Mouse (Mus musculus) stomach, embryonic 15.5 days (tissue): Measurements from ENCODE around the gene Smarcd1. TPM values are rescaled to one million over a fixed set of nuclear protein-coding genes. Genes with fewer than 3 reads are reported as not detected.
A peak's percentile ranks its signal among the peaks of the same experiment; 100 is the strongest.

Experiments
- ATAC-seq: fragments of 200-750 bp; cut with Nextera tagmentation; 2 replicates; pipeline ENCODE4 v1.8.0; 2017; ENCODE audit warnings: low read depth, moderate number of reproducible peaks, moderate TSS enrichment; ENCODE audit not compliant: insufficient read depth, low FRiP score
- H3K27ac ChIP-seq: fragments of 300-500 bp; sonication (generic); 2 replicates; pipeline ENCODE4 v1.5.1; 2015; ENCODE audit warnings: mild to moderate bottlenecking, inconsistent platforms
- H3K27me3 ChIP-seq: fragments of 300-500 bp; sonication (generic); replicated peaks from 2 replicates; pipeline ENCODE4 v1.6.1; 2015; ENCODE audit warnings: inconsistent platforms
- H3K36me3 ChIP-seq: fragments of 300-500 bp; sonication (generic); 2 replicates; pipeline ENCODE4 v1.6.1; 2015; ENCODE audit warnings: inconsistent platforms
- H3K4me1 ChIP-seq: fragments of 300-500 bp; sonication (generic); 2 replicates; pipeline ENCODE4 v1.6.1; 2015; ENCODE audit warnings: inconsistent platforms
- H3K4me2 ChIP-seq: fragments of 300-500 bp; sonication (generic); 2 replicates; pipeline ENCODE4 v1.6.1; 2015; ENCODE audit warnings: mild to moderate bottlenecking, inconsistent platforms
- H3K4me3 ChIP-seq: fragments of 300-500 bp; sonication (generic); replicated peaks from 2 replicates; pipeline ENCODE4 v1.5.1; 2015; ENCODE audit warnings: inconsistent platforms
- H3K9ac ChIP-seq: fragments of 300-500 bp; sonication (generic); 2 replicates; pipeline ENCODE4 v1.6.1; 2015; ENCODE audit warnings: inconsistent platforms
- H3K9me3 ChIP-seq: fragments of 300-500 bp; sonication (generic); 2 replicates; pipeline ENCODE4 v1.6.1; 2016; ENCODE audit warnings: inconsistent platforms
- WGBS: fragments of 180-500 bp; shearing (Covaris S2); methylation state at CpG from one replicate; pipeline ENCODE4 v1.1.7; 2015; 5-methylcytosine and 5-hydroxymethylcytosine counted together
- polyA plus RNA-seq: library from polyadenylated mRNA; unstranded; fragments of >200 nt; fragmentation: Nextera tagmentation; extraction: Ambion mirVana; gene quantifications from 2 replicates; pipeline ENCODE4 v1.2.1, GENCODE M21; 2015

The Smarcd1 gene
- polyA plus RNA-seq, 1 experiment from 2014 or later, result 24.1 TPM

DNA sequence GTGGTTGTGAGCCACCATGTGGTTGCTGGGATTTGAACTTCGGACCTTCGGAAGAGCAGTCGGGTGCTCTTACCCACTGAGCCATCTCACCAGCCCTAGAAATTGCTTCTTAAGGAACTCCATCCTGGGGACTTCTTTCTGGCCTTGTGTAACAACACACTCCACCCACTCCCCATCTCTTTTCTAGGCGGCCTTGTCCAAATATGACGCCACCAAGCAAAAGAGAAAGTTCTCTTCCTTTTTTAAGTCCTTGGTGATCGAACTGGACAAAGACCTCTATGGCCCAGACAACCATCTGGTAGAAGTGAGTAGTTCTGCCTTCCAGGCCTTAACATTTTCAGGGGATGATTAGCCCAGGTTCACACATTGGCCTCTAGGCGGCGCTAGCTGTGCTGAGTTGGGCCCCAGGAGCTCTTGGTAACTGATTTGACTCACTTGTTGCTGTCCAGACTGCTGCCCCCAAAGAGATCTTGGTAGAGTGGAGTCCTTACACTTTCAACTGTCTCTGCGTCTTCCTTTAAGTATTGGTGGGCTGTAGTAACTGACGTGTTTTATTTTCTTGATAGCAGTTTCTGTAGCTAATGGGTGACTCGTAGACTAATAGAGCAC is 3.6 kb downstream of the Smarcd1 start, which contains the start of gene Gm17349:
Gene Gm17349 (minus strand): TSS at position 51 of the 609 bp plus-strand sequence.
- H3K9ac ChIP-seq, result no peak within 1 kb of the TSS
- peak within 1 kb of the TSS; percentile 78; the same call in 1 of the 2 replicates for H3K4me2 ChIP-seq
- ATAC-seq, result no peak

DNA sequence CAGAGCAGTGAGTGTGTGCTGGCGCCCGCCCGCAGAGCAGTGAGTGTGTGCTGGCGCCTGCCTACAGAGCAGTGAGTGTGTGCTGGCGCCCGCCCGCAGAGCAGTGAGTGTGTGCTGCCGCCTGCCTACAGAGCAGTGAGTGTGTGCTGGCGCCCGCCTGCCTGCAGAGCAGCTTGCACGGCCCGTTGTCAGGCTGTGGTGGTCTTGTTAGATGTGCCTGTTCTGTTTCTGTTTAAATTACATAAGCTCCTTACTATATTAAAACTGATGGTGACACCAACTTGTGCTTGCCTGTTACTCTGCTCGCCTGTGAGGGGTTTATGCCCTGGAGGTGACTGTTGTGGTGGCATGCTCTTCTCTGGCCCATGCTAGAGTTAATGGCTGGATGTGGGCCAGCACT is 6.2 kb downstream of the Smarcd1 start:
- no peaks in the 10 kb centered on the region for H3K27me3 ChIP-seq
- H3K4me2 ChIP-seq, result no peak overlapping the region
- H3K9me3 ChIP-seq, result no peaks in the 10 kb centered on the region
- WGBS, result 94% methylated on average over 13 of the region's 13 CpGs
- H3K4me3 ChIP-seq, result no peak overlapping the region
- H3K4me1 ChIP-seq, result peaks cover 6% of the 10 kb centered on the region
- peaks cover 66% of the 10 kb centered on the region for H3K36me3 ChIP-seq
- H3K9ac ChIP-seq, result no peak overlapping the region
- ATAC-seq, result no peak
- H3K27ac ChIP-seq, result no peak overlapping the region

More for the DNA sequence above, 3.6 kb downstream of the Smarcd1 start, which contains the start of gene Gm17349:
- WGBS, result 68% methylated on average over 11 of the region's 11 CpGs
- Histone ChIP-seq H3K36me3 (peaks cover 39% of the 10 kb centered on the region), H3K9me3 (no peaks in the 10 kb centered on the region), H3K27me3 (no peaks in the 10 kb centered on the region), H3K4me3 (no peak within 1 kb of the TSS), H3K4me1 (peaks cover 12% of the 10 kb centered on the region), H3K27ac (no peak within 1 kb of the TSS)

DNA sequence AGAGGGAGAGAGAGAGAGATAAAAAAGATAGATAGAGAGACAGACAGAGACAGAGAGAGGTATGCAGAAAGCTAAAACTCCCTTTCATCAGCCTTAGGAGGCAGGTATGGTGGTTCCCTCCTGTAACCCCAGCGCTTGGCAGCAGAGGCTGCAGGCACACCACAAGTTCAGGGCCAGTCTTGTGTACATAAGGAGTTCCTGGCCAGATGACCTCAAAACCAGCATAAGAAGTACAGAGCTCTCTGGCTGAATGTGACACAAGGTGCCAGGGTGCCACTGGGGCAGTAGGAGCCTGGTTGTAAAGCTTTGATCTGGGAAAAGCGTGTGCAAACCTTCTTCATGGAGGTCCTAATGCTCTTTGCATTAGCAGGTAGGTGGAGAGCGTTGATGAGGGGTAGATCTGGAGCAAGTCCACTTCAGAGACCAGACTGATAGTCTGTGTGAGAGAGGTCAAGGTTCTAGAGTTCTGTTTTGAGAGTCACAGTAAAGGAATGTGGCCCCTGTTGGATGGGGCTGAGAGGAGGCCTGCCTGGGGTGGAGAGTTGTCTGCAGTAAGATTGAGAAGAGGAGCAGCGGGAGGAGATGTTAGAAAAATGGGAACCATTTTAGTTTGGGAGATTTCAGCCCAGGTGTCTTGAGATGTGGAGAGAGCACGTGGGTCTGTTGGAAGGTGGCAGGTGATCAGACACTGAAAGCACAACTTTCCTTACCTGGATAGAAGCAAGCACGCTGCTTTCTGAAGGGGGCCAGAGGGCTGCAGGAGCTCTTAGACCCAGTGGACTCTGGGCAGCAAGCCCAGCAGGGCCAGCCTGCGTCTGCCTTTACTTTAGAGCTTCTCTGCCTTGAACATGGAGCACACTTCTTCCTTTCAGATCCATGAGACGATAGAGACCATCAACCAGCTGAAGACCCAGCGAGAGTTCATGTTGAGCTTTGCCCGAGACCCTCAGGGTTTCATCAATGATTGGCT is 8.6 kb downstream of the Smarcd1 start:
- Histone ChIP-seq H3K4me2 (no peak overlapping the region), H3K9ac (no peak overlapping the region), H3K4me3 (no peak overlapping the region), H3K4me1 (peaks cover 3% of the 10 kb centered on the region; the same call in 1 of the 2 replicates), H3K27me3 (no peaks in the 10 kb centered on the region), H3K27ac (no peak overlapping the region), H3K36me3 (peaks cover 76% of the 10 kb centered on the region), H3K9me3 (no peaks in the 10 kb centered on the region)
- 86% methylated on average over 10 of the region's 10 CpGs for WGBS
- ATAC-seq, result no peak

GRCm38 (mm10) chr15:99711491-99711890 is 9.6 kb downstream of the Smarcd1 start:
- peaks cover 10% of the 10 kb centered on the region for H3K4me1 ChIP-seq
- H3K36me3 ChIP-seq, result peaks cover 68% of the 10 kb centered on the region
- H3K9me3 ChIP-seq, result no peaks in the 10 kb centered on the region
- H3K9ac ChIP-seq, result no peak overlapping the region
- ATAC-seq, result no peak
- no peaks in the 10 kb centered on the region for H3K27me3 ChIP-seq
- no peak overlapping the region for H3K27ac ChIP-seq
- no peak overlapping the region for H3K4me3 ChIP-seq
- no peak overlapping the region for H3K4me2 ChIP-seq
- 60% methylated on average over 3 of the region's 3 CpGs for WGBS

GRCm38 (mm10) chr15:99712666-99713559 is 11.0 kb downstream of the Smarcd1 start:
- Histone ChIP-seq H3K9ac (no peak overlapping the region), H3K36me3 (peaks cover 56% of the 10 kb centered on the region), H3K4me2 (no peak overlapping the region), H3K4me1 (peaks cover 10% of the 10 kb centered on the region), H3K9me3 (no peaks in the 10 kb centered on the region), H3K4me3 (no peak overlapping the region), H3K27me3 (no peaks in the 10 kb centered on the region), H3K27ac (no peak overlapping the region)
- WGBS, result 73% methylated on average over 13 of the region's 13 CpGs
- ATAC-seq, result no peak

DNA sequence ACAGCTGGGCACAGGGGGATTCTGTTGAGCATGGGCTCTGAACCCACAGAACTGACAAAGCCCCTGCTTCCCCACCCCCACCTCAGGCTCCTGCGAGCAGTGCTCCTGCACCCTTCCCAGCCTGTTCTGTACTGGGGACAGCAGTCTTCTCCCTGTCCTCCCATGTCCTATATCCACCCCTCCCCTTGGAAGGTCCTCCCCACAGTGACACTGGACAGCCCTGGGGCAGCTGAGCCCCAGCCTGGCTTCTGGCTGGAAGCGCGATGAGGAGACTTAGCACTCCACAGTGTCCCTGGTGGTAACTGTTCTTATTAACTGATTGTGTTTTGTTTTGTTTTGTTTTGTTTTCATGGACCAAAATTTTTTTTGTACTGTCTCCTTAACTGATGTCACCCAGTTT is 11.6 kb downstream of the Smarcd1 start:
- Histone ChIP-seq H3K9me3 (no peaks in the 10 kb centered on the region), H3K9ac (no peak overlapping the region), H3K27ac (no peak overlapping the region), H3K4me2 (no peak overlapping the region), H3K36me3 (peaks cover 52% of the 10 kb centered on the region), H3K27me3 (no peaks in the 10 kb centered on the region), H3K4me1 (peaks cover 10% of the 10 kb centered on the region), H3K4me3 (no peak overlapping the region)
- 78% methylated on average over 3 of the region's 3 CpGs for WGBS
- no peak for ATAC-seq

GRCm38 (mm10) chr15:99714206-99714605 is 12.3 kb downstream of the Smarcd1 start:
- 66% methylated on average over 4 of the region's 4 CpGs for WGBS
- Histone ChIP-seq H3K36me3 (peaks cover 46% of the 10 kb centered on the region), H3K27me3 (no peaks in the 10 kb centered on the region), H3K9me3 (no peaks in the 10 kb centered on the region), H3K4me1 (peaks cover 10% of the 10 kb centered on the region), H3K4me2 (no peak overlapping the region), H3K4me3 (no peak overlapping the region), H3K27ac (no peak overlapping the region), H3K9ac (no peak overlapping the region)
- ATAC-seq, result no peak

DNA sequence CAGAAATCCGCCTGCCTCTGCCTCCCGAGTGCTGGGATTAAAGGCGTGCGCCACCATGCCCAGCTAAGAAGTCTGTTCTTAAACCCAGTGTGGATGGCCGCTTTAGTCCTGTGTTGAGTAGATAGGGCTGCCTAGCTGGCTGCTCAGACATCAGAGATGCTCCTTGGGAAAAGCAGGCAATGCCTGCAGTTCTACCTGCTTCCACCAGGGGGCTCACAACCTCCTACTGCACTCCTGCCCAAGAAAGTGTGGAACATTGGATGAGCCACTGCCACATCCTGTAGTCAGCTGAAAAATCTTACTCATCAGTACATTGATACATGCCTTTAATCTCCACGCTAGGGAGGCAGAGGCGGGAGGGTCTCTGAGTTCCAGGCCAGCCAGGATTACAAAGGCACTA is 12.9 kb downstream of the Smarcd1 start:
- Histone ChIP-seq H3K4me1 (peaks cover 10% of the 10 kb centered on the region), H3K27ac (no peak overlapping the region), H3K4me3 (no peak overlapping the region), H3K4me2 (no peak overlapping the region), H3K9me3 (no peaks in the 10 kb centered on the region), H3K9ac (no peak overlapping the region), H3K36me3 (peaks cover 43% of the 10 kb centered on the region), H3K27me3 (no peaks in the 10 kb centered on the region)
- 51% methylated on average over 7 of the region's 7 CpGs for WGBS
- ATAC-seq, result no peak

DNA sequence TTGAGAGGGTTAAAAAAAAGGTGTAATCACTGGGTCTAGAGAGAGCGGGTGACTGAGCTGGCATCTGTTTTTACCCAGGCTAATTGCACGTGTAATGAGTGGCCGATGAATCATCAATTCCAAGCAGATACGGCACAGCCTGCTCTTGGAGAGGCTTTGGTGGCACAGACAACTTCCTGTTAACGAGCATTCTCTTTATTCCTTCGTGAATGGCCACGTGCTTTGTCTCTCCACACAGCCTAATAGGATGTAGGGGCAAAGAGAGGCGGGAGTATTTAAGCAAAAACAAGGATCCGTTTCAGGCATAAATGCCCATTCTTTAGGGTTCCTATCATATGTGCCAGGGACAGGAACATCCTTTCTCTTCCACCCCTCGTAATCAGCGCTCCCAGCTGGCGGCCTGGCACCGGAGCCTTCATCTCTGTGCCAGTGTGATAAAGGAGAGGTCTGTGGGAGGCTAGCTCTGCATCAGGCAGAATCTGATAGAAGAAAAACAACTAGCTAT is 13.5 kb downstream of the Smarcd1 start:
- Histone ChIP-seq H3K27me3 (no peaks in the 10 kb centered on the region), H3K4me1 (peaks cover 10% of the 10 kb centered on the region), H3K4me3 (no peak overlapping the region), H3K27ac (no peak overlapping the region), H3K36me3 (peaks cover 39% of the 10 kb centered on the region), H3K9ac (no peak overlapping the region), H3K9me3 (no peaks in the 10 kb centered on the region), H3K4me2 (no peak overlapping the region)
- no peak for ATAC-seq
- WGBS, result 78% methylated on average over 13 of the region's 13 CpGs

- no peak overlapping the region for H3K9ac ChIP-seq
- peaks cover 32% of the 10 kb centered on the region for H3K36me3 ChIP-seq
- peaks cover 10% of the 10 kb centered on the region for H3K4me1 ChIP-seq
- no peak for ATAC-seq
- H3K9me3 ChIP-seq, result no peaks in the 10 kb centered on the region
- WGBS, result 61% methylated on average over 11 of the region's 11 CpGs
- no peaks in the 10 kb centered on the region for H3K27me3 ChIP-seq
- H3K27ac ChIP-seq, result no peak overlapping the region
- H3K4me3 ChIP-seq, result no peak overlapping the region
- H3K4me2 ChIP-seq, result no peak overlapping the region
Measured at GRCm38 (mm10) chr15:99715982-99716746, 14.2 kb downstream of the Smarcd1 start.

DNA sequence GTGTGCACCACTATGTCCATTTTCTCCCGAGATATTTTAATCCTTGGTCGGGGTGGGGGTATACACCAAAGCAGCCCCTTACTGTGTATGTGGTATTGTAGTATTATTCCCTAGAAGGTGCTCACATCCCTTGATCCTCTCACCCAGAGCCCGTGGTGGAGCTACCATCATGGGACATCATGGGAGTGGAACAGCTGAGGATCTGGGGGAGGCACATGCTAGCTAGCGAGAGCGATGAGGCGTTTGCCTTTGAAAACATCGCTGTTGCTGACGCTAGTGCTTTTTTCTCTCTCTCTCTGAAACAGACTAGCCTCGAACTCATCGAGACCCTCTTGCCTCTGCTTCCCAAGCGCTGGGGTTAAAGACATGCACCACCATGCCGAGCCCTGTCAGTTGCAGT is 14.9 kb downstream of the Smarcd1 start:
- H3K27ac ChIP-seq, result no peak overlapping the region
- no peak overlapping the region for H3K4me2 ChIP-seq
- H3K4me1 ChIP-seq, result peaks cover 10% of the 10 kb centered on the region
- no peaks in the 10 kb centered on the region for H3K27me3 ChIP-seq
- 82% methylated on average over 12 of the region's 12 CpGs for WGBS
- no peak for ATAC-seq
- no peak overlapping the region for H3K4me3 ChIP-seq
- peaks cover 25% of the 10 kb centered on the region for H3K36me3 ChIP-seq
- no peak overlapping the region for H3K9ac ChIP-seq
- H3K9me3 ChIP-seq, result no peaks in the 10 kb centered on the region
